Mouse (Mus musculus) myocyte (in vitro differentiated cells): ENCODE results near the gene Naxd. TPM values are rescaled to one million over a fixed set of nuclear protein-coding genes. Genes with fewer than 3 reads are reported as not detected.

Experiments
- H3K27me3 ChIP-seq: one replicate; pipeline ENCODE4 v1.6.1; 2011; ENCODE audit not compliant: control insufficient read depth, insufficient read depth, insufficient read length
- H3K36me3 ChIP-seq: one replicate; pipeline ENCODE4 v1.6.1; 2011; ENCODE audit not compliant: control insufficient read depth, insufficient read depth
- H3K4me2 ChIP-seq: one replicate; pipeline ENCODE4 v1.6.1; 2011; ENCODE audit warnings: low read depth, control low read depth
- H3K4me3 ChIP-seq: one replicate; pipeline ENCODE4 v1.5.1; 2011; ENCODE audit warnings: mild to moderate bottlenecking, control low read depth, moderate library complexity
- H3K79me2 ChIP-seq: one replicate; pipeline ENCODE4 v1.6.1; 2011; ENCODE audit not compliant: control insufficient read depth, insufficient read depth
- H3ac ChIP-seq: one replicate; pipeline ENCODE4 v1.6.1; 2011; ENCODE audit not compliant: control insufficient read depth, insufficient read length
- CEBPB ChIP-seq: IDR thresholded peaks from 2 replicates; pipeline ENCODE4 v1.6.1; 2011; ENCODE audit warnings: mild to moderate bottlenecking, moderate library complexity; ENCODE audit not compliant: poor library complexity, insufficient read depth, severe bottlenecking
- E2F4 ChIP-seq: IDR thresholded peaks from one replicate; pipeline ENCODE4 v1.6.1; 2011; ENCODE audit warnings: mild to moderate bottlenecking, control low read depth, moderate library complexity; ENCODE audit not compliant: insufficient read depth
- MAX ChIP-seq: IDR thresholded peaks from one replicate; pipeline ENCODE4 v1.6.1; 2011; ENCODE audit warnings: low read depth, mild to moderate bottlenecking, control low read depth
- MYOD1 ChIP-seq, 3 experiments: IDR thresholded peaks; one replicate each; pipeline ENCODE4 v1.6.1; 2011; ENCODE audit warnings: control low read depth in 2 of 3, low read depth in 2 of 3, mild to moderate bottlenecking in 2 of 3, moderate library complexity in 1 of 3; ENCODE audit not compliant: insufficient read length in 2 of 3, control insufficient read depth in 1 of 3
- MYOG ChIP-seq, 3 experiments: IDR thresholded peaks; one replicate each; pipeline ENCODE4 v1.6.1; 2011; ENCODE audit warnings: control low read depth in 2 of 3, low read depth in 2 of 3, mild to moderate bottlenecking in 2 of 3; ENCODE audit not compliant: insufficient read length in 2 of 3, control insufficient read depth in 1 of 3, insufficient read depth in 1 of 3
- POLR2A ChIP-seq: IDR thresholded peaks from one replicate; pipeline ENCODE4 v1.6.1; 2011; ENCODE audit warnings: low read depth, mild to moderate bottlenecking, control low read depth, moderate library complexity; ENCODE audit not compliant: insufficient read length
- POLR2AphosphoS2 ChIP-seq: IDR thresholded peaks from one replicate; pipeline ENCODE4 v1.6.1; 2011; ENCODE audit warnings: low read depth, control low read depth; ENCODE audit not compliant: insufficient read length
- REST ChIP-seq: IDR thresholded peaks from one replicate; pipeline ENCODE4 v1.6.1; 2011; ENCODE audit warnings: mild to moderate bottlenecking, control low read depth, moderate library complexity; ENCODE audit not compliant: insufficient read depth, insufficient read length
- SRF ChIP-seq: IDR thresholded peaks from one replicate; pipeline ENCODE4 v1.6.1; 2011; ENCODE audit warnings: low read depth; ENCODE audit not compliant: control insufficient read depth, insufficient read length
- TCF12 ChIP-seq: IDR thresholded peaks from one replicate; pipeline ENCODE4 v1.6.1; 2011; ENCODE audit warnings: mild to moderate bottlenecking, control low read depth; ENCODE audit not compliant: poor library complexity, insufficient read depth, severe bottlenecking
- TCF3 ChIP-seq: IDR thresholded peaks from one replicate; pipeline ENCODE4 v1.6.1; 2011; ENCODE audit warnings: low read depth, control low read depth; ENCODE audit not compliant: insufficient read length
- USF1 ChIP-seq: IDR thresholded peaks from one replicate; pipeline ENCODE4 v1.6.1; 2011; ENCODE audit warnings: low read depth, mild to moderate bottlenecking, control low read depth, moderate library complexity
- polyA plus RNA-seq: library from polyadenylated mRNA; unstranded; fragments of >200 nt; fragmentation: generic; extraction: Trizol; gene quantifications from one replicate; pipeline ENCODE4 v1.2.1, GENCODE M21; 2012; ENCODE audit warnings: missing spikeins

Naxd gene
- polyA plus RNA-seq, 1 experiment: 89.2 TPM

GRCm38 (mm10) chr8:11557768-11558629 is 60.7 kb downstream of the Naxd start:
- Histone ChIP-seq H3K36me3 (no peaks in the 10 kb centered on the region), H3K79me2 (peaks cover 39% of the 10 kb centered on the region), H3ac (peak overlapping the region; percentile 72), H3K27me3 (no peaks in the 10 kb centered on the region), H3K4me2 (peak overlapping the region; percentile 91), H3K4me3 (peak overlapping the region; percentile 73)
- no peak for TF ChIP-seq CEBPB
- peak; percentile 99 for TF ChIP-seq POLR2AphosphoS2
- TF ChIP-seq MAX: no peak
- peak; percentile 100 for TF ChIP-seq POLR2A
- TF ChIP-seq USF1: no peak
- peak; percentile 20 for TF ChIP-seq TCF3
- TF ChIP-seq MYOD1 (IDR thresholded peaks at IDR 0.05; ENCODE audit: control insufficient read depth in 1 of 3, insufficient read length in 2 of 3, low read depth in 2 of 3): no peak
- TF ChIP-seq E2F4: peak; percentile 47
- TF ChIP-seq SRF: no peak
- TF ChIP-seq REST: no peak
- no peak for TF ChIP-seq TCF12
- TF ChIP-seq MYOG (IDR thresholded peaks at IDR 0.05; ENCODE audit: control insufficient read depth in 1 of 3, insufficient read depth in 1 of 3, insufficient read length in 2 of 3, low read depth in 2 of 3): no peak

GRCm38 (mm10) chr8:11559511-11559910 is 62.2 kb downstream of the Naxd start:
- H3K79me2 ChIP-seq: peaks cover 39% of the 10 kb centered on the region
- no peaks in the 10 kb centered on the region for H3K36me3 ChIP-seq
- H3ac ChIP-seq: no peak overlapping the region
- TF ChIP-seq SRF: no peak
- TF ChIP-seq MYOD1 (IDR thresholded peaks at IDR 0.05; ENCODE audit: control insufficient read depth in 1 of 3, insufficient read length in 2 of 3, low read depth in 2 of 3): no peak
- no peak for TF ChIP-seq USF1
- TF ChIP-seq POLR2A: no peak
- TF ChIP-seq E2F4: no peak
- no peak for TF ChIP-seq TCF12
- no peak for TF ChIP-seq REST
- no peak for TF ChIP-seq CEBPB
- TF ChIP-seq MYOG (IDR thresholded peaks at IDR 0.05; ENCODE audit: control insufficient read depth in 1 of 3, insufficient read depth in 1 of 3, insufficient read length in 2 of 3, low read depth in 2 of 3): no peak
- TF ChIP-seq MAX: no peak
- TF ChIP-seq POLR2AphosphoS2: no peak
- no peak for TF ChIP-seq TCF3
- H3K4me2 ChIP-seq: peak overlapping the region; percentile 91
- peak overlapping the region; percentile 73 for H3K4me3 ChIP-seq
- H3K27me3 ChIP-seq: no peaks in the 10 kb centered on the region

GRCm38 (mm10) chr8:11560220-11560619 is 62.9 kb downstream of the Naxd start:
- H3K4me3 ChIP-seq: no peak overlapping the region
- TF ChIP-seq MYOD1 (IDR thresholded peaks at IDR 0.05; ENCODE audit: control insufficient read depth in 1 of 3, insufficient read length in 2 of 3, low read depth in 2 of 3) (peak in 1 of 3 experiments; percentile 51), MAX (no peak)
- peaks cover 39% of the 10 kb centered on the region for H3K79me2 ChIP-seq
- H3K36me3 ChIP-seq: no peaks in the 10 kb centered on the region
- H3ac ChIP-seq: no peak overlapping the region
- H3K27me3 ChIP-seq: no peaks in the 10 kb centered on the region
- peak overlapping the region; percentile 91 for H3K4me2 ChIP-seq

- peaks cover 28% of the 10 kb centered on the region for H3K79me2 ChIP-seq
- H3K4me3 ChIP-seq: no peak overlapping the region
- no peak overlapping the region for H3ac ChIP-seq
- H3K27me3 ChIP-seq: no peaks in the 10 kb centered on the region
- no peak overlapping the region for H3K4me2 ChIP-seq
- no peaks in the 10 kb centered on the region for H3K36me3 ChIP-seq
- no peak for TF ChIP-seq POLR2A
- TF ChIP-seq TCF12: no peak
- TF ChIP-seq USF1: no peak
- no peak for TF ChIP-seq MAX
- TF ChIP-seq TCF3: no peak
- no peak for TF ChIP-seq MYOD1 (IDR thresholded peaks at IDR 0.05; ENCODE audit: control insufficient read depth in 1 of 3, insufficient read length in 2 of 3, low read depth in 2 of 3)
Measured at GRCm38 (mm10) chr8:11564236-11564635, 66.9 kb downstream of the Naxd start.

Other genes with a start within 250 kb of the Naxd start
- gene Col4a2, start 184.7 kb upstream of the Naxd start, polyA plus RNA-seq: 47.3 TPM
- 34.8 TPM for gene Col4a1, start 184.7 kb upstream of the Naxd start, polyA plus RNA-seq
- gene Rab20, start 18.8 kb upstream of the Naxd start, polyA plus RNA-seq: 1.2 TPM
- gene Cars2, start 53.3 kb downstream of the Naxd start, polyA plus RNA-seq: 14.4 TPM
- 21.8 TPM for gene Ing1, start 58.1 kb downstream of the Naxd start, polyA plus RNA-seq
- 71.9 TPM for gene Ankrd10, start 138.3 kb downstream of the Naxd start, polyA plus RNA-seq
- gene 1700016D06Rik, start 203.6 kb downstream of the Naxd start, polyA plus RNA-seq: 0.30 TPM
- gene Arhgef7, start 230.2 kb downstream of the Naxd start, polyA plus RNA-seq: 24.5 TPM